Mouse (Mus musculus) left cerebral cortex, adult 8-10 months (tissue): ENCODE measurements around the gene Ikzf2. TPM values are rescaled to one million over a fixed set of nuclear protein-coding genes. Genes with fewer than 3 reads are reported as not detected.

Source experiments
- DNase-seq, 2 experiments: peaks; one replicate each; pipeline ENCODE4 v3.0.0; 2022; ENCODE audit warnings: low spot score in 2 of 2
- total RNA-seq, 4 experiments: library from RNA; stranded (reverse); gene quantifications; 2 replicates each; pipeline ENCODE4 v1.2.4; 2022

Gene Ikzf2
- total RNA-seq, 4 experiments from 2014 or later, result 4.4 to 10.7 (median 7.2) TPM

- no peak for DNase-seq
Measured at GRCm38 (mm10) chr1:69516144-69516543, 170.9 kb downstream of the Ikzf2 start.

GRCm38 (mm10) chr1:69513595-69514250 is 173.3 kb downstream of the Ikzf2 start:
- no peak for DNase-seq

DNA sequence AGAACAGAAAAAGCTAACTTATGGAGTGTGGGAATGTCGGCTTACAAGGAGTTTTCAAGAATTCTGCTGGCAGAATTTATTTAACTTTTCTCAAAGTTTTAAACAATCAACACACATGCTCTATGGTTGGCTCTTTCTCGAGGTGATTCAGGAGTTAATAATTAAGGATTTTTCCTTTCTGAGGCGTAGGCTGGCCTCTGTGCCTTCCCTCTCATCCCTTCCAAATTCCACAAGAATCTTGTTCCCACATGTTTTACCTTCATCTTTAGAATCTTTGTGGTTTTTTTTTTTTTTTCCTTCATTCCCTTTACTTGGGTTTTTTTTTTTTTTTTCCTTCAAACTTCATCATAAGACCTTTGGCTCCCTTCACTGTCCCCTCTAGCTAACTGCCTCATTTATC is 178.8 kb downstream of the Ikzf2 start:
- no peak for DNase-seq

DNA sequence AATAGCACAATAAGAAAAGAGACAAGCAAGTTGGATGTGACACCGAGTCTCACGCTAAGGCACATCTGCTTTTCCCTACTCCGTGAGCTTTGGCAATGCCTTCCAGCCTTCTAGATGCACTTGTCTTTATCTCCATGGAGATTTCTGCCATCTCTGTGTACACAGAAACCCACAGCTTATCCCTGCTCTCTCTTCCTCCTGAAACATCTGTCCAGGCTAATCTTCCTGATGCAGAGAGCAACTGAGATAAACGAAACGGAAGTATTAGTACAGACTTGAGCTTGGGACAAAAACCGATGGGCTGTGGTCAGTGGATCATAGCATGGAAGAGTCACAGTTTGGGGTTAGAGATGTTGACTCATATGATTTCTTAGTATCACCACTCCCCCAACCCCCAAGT is 179.5 kb downstream of the Ikzf2 start:
- DNase-seq, result no peak

DNA sequence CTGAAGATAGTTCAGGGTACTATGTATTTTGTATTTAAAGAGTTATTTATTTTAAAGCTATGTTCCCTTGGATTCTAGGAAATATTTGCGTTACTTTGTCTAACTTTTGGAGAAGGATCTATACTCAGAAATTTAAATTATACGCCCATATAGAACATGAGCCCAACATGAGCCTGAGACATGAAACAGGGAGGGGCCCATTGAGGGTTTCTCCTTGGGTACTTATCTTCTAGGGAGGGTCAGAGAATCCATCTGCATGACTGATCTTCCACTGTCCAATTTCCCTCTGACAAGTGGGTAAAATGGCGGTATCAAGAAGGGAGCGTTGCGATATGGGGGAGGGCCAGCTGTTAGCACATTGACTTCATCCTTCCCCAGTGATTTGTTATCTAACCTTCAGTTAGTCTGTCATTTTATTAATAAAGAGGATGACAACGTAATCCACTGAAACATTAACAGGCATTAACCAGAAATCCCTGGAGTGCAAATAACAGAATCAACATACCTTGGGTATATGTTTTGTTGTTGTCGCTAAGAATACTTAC is 180.4 kb downstream of the Ikzf2 start:
- DNase-seq, result no peak

GRCm38 (mm10) chr1:69506011-69506410 is 181.0 kb downstream of the Ikzf2 start:
- no peak for DNase-seq

DNA sequence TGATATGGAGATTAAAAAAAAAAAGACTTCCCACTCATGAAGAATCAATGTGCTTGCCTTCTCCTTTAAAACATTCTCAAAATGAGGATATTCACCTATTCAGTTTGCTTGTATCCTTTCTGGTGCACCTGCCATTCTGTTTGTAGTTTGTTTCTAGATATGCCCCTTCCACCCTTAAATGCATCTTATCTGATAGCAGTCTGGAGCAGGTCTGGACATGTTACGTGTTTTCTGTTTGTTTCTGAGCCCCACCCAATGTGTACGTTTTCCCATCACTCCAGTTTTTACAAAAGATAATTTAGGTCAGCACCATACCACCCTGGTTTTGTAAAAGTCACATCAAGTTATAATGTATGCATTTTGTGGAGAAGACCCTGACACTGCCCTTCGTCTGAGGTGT is 186.7 kb downstream of the Ikzf2 start:
- no peak for DNase-seq

GRCm38 (mm10) chr1:69499652-69500051 is 187.4 kb downstream of the Ikzf2 start:
- no peak for DNase-seq

DNA sequence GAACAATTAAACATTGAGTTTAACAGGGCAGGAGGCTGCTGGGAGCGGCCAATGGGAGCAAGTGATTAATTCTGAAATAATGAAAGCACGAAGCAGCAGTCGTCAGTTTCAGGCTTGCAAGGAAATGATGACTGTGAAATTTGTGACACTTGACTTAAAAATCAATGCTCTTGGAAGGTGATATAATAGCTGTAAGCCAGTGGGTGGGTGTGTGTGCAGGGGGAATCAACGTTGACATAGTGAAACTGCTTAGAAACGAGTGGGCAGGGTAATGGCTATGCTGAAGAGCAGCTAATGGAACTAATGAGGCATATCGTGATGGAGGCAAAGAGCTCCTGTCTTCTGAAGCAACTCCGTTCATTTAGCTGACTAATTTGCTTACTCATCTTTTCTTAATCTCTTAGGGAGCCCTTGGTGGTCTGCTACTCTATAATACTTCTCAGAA is 188.2 kb downstream of the Ikzf2 start:
- DNase-seq, result no peak

GRCm38 (mm10) chr1:69496055-69496454 is 191.0 kb downstream of the Ikzf2 start:
- DNase-seq, result no peak

DNA sequence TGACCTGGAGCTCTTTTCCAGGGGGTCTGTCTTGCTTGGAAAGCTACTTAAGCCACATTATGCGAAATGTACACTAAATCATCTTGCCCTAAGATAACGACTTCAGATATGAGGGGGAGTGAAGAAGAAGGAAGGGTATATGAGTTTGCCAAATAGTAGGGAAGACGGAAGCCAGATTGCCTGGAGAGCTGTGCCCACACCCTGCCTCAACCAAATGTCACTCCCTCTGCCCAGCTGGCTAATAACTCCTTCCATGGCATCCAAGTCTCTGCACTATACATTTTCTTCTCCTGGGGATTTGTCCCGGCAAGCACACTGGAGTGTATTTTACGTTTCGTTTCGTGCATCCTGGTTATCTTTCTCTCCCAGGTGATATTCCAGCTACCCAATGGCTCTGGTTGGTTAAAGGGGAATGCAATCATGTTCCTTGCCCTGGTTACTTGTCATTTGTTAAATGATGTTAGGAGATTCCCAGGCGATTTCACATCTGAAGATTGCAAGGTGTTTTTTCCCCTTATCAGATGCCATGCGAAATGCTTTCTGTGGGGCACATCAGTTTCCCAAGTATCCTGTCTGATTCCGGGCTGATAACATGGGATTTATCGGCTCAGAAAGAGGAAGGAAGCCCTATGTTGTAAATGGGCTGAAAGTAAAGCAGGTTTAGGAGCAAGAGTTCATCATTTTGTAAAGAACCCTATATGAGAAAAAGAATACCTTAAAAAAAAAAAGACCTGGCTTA is 193.6 kb downstream of the Ikzf2 start:
- DNase-seq, result peak in 1 of 2 experiments; percentile 8

DNA sequence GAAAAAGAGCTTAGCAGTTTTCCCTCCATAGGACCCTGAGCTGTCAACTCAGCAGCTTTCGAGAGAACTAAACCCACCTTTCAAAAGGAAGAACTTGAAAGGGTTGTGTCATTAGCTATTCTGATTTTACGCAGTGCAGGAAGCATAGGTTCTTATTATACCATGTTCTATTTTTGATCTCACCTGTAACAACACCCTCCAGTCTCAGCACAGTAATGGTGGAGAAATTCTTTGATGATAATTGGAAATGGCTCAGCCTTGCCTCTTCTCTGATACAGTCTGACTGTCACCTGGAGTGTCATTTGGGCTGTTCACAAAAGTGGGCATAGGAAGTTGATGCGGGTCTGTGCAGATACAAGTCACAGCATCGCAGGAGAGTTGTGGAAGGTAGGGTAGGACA is 195.0 kb downstream of the Ikzf2 start:
- no peak for DNase-seq

DNA sequence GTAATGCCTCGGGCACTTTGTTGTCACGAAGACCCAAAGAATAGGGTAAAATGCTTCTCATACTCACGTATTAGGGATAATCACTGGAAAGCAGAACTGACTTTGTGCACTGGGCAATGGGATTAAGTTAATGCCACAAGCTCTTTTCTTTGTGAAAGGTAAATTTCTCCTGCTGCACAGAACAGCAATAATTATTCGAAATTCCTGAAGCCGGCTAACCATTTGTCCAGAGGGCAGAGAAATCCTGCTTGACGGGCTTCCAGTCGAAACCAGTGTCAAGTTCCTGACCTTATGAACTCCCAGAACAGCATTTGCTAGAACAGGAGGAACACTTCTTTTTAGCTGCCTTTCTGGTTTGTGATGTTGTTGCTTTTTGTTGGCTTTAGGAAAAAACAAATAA is 198.0 kb downstream of the Ikzf2 start:
- DNase-seq, result no peak

DNA sequence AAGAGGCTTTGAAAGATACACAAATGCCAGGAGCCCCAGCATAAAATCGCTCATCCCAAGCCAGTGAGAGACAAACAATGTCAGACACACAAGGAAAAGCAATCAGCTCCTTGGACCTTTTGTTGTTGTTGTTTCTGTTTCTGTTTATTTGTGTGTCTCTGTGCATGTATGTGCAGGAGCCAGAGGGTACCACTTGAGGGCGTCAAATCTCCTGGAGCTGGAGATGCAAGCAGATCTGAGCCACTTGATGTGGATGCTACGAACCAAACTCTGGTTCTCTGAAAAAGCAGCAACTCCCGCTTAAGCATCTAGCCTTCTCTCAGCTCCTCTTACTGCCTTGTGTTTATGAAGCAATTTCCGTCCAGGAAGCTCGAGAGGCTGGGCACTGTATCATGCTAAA is 198.4 kb downstream of the Ikzf2 start:
- no peak for DNase-seq

Other genes starting within 250 kb of the Ikzf2 start
- 1 to 10 TPM; 1.3 to 1.7 (median 1.5) TPM for gene Spag16, start 139.7 kb upstream of the Ikzf2 start, total RNA-seq